ENCODE assay signal across 21 mouse cellular contexts in genomic region chr2:147514748-147515147, GRCm38 (mm10).
"Had no signal": no experiment of that assay in that cellular context is flagged by ENCODE, and none has a peak within 500 bp of the region (broad histone marks: within the 10 kb centered on the region; RNA-seq: fewer than 3 reads in every experiment).

No protein-coding gene starts in this region.

- H3K27ac ChIP-seq: gastrocnemius, adult 2 months; heart, embryonic 10.5 days; hindbrain, embryonic 10.5 days; hindbrain, embryonic 12.5 days; hindbrain, embryonic 14.5 days; layer of hippocampus, adult 2 months; left cerebral cortex, adult 2 months; limb, embryonic 12.5 days; liver, embryonic 13.5 days; liver, embryonic 15.5 days had no signal

- H3K4me3 ChIP-seq: gastrocnemius, adult 2 months; heart, embryonic 10.5 days; heart, embryonic 12.5 days; hindbrain, embryonic 10.5 days; hindbrain, embryonic 12.5 days; layer of hippocampus, adult 2 months; left cerebral cortex, adult 2 months; limb, embryonic 12.5 days; liver, embryonic 13.5 days; liver, embryonic 15.5 days had no signal

- H3K4me2 ChIP-seq: heart, embryonic 12.5 days; hindbrain, embryonic 12.5 days; hindbrain, embryonic 14.5 days; limb, embryonic 12.5 days; liver, embryonic 11.5 days; liver, embryonic 13.5 days; liver, embryonic 15.5 days had no signal

- H3K4me1 ChIP-seq: heart, embryonic 10.5 days; heart, embryonic 12.5 days; hindbrain, embryonic 10.5 days; hindbrain, embryonic 12.5 days; limb, embryonic 12.5 days; liver, embryonic 13.5 days; liver, embryonic 15.5 days had no signal

- DNase-seq: gastrocnemius, adult 2 months; gastrocnemius, postnatal 10 days; gastrocnemius, postnatal 25 days; kidney, adult 18-20 months; kidney, adult 8-10 months; kidney, postnatal 25 days; kidney, postnatal 4 days; liver; liver, embryonic 13.5 days had no signal

- H3K36me3 ChIP-seq: heart, embryonic 10.5 days; heart, embryonic 12.5 days; hindbrain, embryonic 10.5 days; hindbrain, embryonic 12.5 days; limb, embryonic 12.5 days; liver, embryonic 13.5 days; liver, embryonic 15.5 days had no signal

- H3K9me3 ChIP-seq: heart, embryonic 10.5 days; heart, embryonic 12.5 days; hindbrain, embryonic 10.5 days; hindbrain, embryonic 12.5 days; limb, embryonic 12.5 days; liver, embryonic 13.5 days; liver, embryonic 15.5 days had no signal

- ATAC-seq: hindbrain, embryonic 16.5 days; intestine, embryonic 16.5 days had no signal

- H3K27me3 ChIP-seq: heart, embryonic 12.5 days; hindbrain, embryonic 12.5 days; liver, embryonic 13.5 days; liver, embryonic 15.5 days had no signal

- H3K9ac ChIP-seq: heart, embryonic 12.5 days; hindbrain, embryonic 12.5 days; hindbrain, embryonic 14.5 days; limb, embryonic 12.5 days; liver, embryonic 13.5 days; liver, embryonic 15.5 days had no signal
